Mouse (Mus musculus) T-helper 17 cell (primary cell): ENCODE measurements around the gene Tmem258.
"Not testable (repeated sequence)": the region's sequence is repeated elsewhere in the genome, so short reads cannot be mapped to it uniquely, and the experiment has no call there.

Source experiments
- in situ Hi-C, 2 experiments: fragments of 300-600 bp; cut with MboI, MseI; formaldehyde crosslinking; loops; 1 replicate in 1 of 2; 2 replicates in 1 of 2; pipeline ENCODE4 v1.15.1; 2025; ENCODE audit warnings: high pct_unique_total_duplicates in 2 of 2

The Tmem258 gene

GRCm38 (mm10) chr19:10203848-10204615, at the start of gene Tmem258, which contains the start of gene Fen1:
TSS of gene Tmem258 (plus strand) at chr19:10204014.
TSS of gene Fen1 (minus strand) at chr19:10204169.
- in situ Hi-C loops: no loop called here

GRCm38 (mm10) chr19:10157725-10158124, 46.1 kb upstream of the Tmem258 start:
- in situ Hi-C loops: no loop called here

- in situ Hi-C loops: no loop called here
These were observed 39.9 kb upstream of the Tmem258 start for GRCm38 (mm10) chr19:10163896-10164295.

- in situ Hi-C loops: not testable (repeated sequence)
These were observed 37.9 kb upstream of the Tmem258 start for GRCm38 (mm10) chr19:10165928-10166327.

- in situ Hi-C loops: no loop called here
These were observed 36.7 kb upstream of the Tmem258 start for GRCm38 (mm10) chr19:10167112-10167511.

GRCm38 (mm10) chr19:10167951-10168350, 35.9 kb upstream of the Tmem258 start:
- in situ Hi-C loops: no loop called here

- in situ Hi-C loops: no loop called here
These were observed 35.4 kb upstream of the Tmem258 start for GRCm38 (mm10) chr19:10168441-10168840.

GRCm38 (mm10) chr19:10169179-10169578, 34.6 kb upstream of the Tmem258 start:
- in situ Hi-C loops: no loop called here

GRCm38 (mm10) chr19:10169692-10170330, 34.0 kb upstream of the Tmem258 start:
- in situ Hi-C loops: not testable (repeated sequence)

GRCm38 (mm10) chr19:10170466-10170865, 33.3 kb upstream of the Tmem258 start:
- in situ Hi-C loops: no loop called here

GRCm38 (mm10) chr19:10171359-10171758, 32.5 kb upstream of the Tmem258 start:
- in situ Hi-C loops: no loop called here

- in situ Hi-C loops: no loop called here
These were observed 32.0 kb upstream of the Tmem258 start for GRCm38 (mm10) chr19:10171846-10172245.

GRCm38 (mm10) chr19:10173116-10173718, 30.6 kb upstream of the Tmem258 start:
- in situ Hi-C loops: no loop called here

- in situ Hi-C loops: no loop called here
These were observed 29.8 kb upstream of the Tmem258 start for GRCm38 (mm10) chr19:10173844-10174539.

GRCm38 (mm10) chr19:10174956-10175355, 28.9 kb upstream of the Tmem258 start:
- in situ Hi-C loops: no loop called here

GRCm38 (mm10) chr19:10176477-10176876, 27.3 kb upstream of the Tmem258 start:
- in situ Hi-C loops: no loop called here

GRCm38 (mm10) chr19:10176941-10177372, 26.9 kb upstream of the Tmem258 start:
- in situ Hi-C loops: no loop called here

- in situ Hi-C loops: no loop called here
These were observed 22.6 kb upstream of the Tmem258 start for GRCm38 (mm10) chr19:10181225-10181624.

GRCm38 (mm10) chr19:10182142-10182541, 21.7 kb upstream of the Tmem258 start:
- in situ Hi-C loops: no loop called here

GRCm38 (mm10) chr19:10182670-10183298, 21.0 kb upstream of the Tmem258 start, which contains the start of gene Fads1:
TSS of gene Fads1 (plus strand) at chr19:10182888.
- in situ Hi-C loops: no loop called here

GRCm38 (mm10) chr19:10183299-10183983, 20.4 kb upstream of the Tmem258 start:
- in situ Hi-C loops: no loop called here
